Mouse (Mus musculus) cerebellum, adult 8-10 months (tissue): Measurements from ENCODE around the gene Nr4a1.

ENCODE experiments used
- DNase-seq: peaks from one replicate; pipeline ENCODE4 v3.0.0; 2022

Nr4a1 gene

GRCm38 (mm10) chr15:101233641-101234275 lies 20.3 kb upstream of the Nr4a1 start:
- no peak for DNase-seq

DNA sequence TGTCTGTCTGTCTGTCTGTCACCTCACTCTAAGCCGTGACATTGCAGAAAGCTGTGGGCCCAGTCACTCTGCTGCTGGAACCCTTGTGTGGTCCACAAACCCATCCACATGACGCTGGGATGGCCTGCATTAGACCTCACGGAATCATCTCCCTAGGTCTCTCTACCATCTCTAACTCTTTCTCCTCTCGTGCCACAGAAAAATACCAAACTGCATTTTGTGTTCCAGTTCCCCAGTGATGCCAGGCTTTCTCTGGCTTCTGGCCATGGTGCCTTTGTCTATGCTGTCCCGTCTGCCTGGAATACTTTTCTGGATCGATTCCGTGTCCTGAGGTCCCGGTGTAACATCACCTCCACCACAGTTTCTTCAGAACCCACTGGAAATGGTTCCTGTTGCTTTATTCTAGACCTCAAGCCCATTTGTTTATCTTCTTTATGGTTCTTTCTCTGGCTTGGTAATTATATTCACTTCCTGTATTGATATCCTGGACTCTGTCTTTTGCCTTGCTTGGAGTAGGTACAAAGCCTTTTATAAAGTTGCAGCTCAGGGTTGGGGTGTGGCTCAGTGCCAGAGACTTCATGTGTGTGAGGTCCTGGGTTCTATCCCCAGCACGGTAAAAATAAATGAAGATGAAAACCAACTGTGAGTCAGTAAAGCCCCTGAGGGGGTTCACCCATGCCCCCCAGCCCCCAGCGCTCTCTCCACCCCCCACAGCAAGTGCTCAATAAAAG lies 19.3 kb upstream of the Nr4a1 start:
- DNase-seq = no peak

DNA sequence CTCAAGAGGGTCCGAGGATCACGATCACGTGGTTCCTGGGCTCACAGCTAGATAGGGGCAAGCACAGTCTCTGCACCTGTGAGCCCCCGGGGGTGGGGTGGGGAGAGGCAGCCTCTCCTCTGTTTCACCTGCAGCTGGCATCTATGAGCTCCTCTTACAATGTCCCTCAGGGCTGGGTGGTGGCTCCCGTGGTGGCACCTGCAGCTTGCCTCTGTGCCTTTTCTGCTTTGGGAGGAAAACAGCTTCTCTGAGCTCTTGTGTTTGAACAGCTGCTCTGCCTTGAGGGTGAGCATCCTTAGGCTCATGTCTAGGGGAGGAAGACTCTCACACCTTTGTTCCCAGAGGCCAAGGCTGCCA lies 18.7 kb upstream of the Nr4a1 start:
- no peak for DNase-seq

- DNase-seq = no peak
These were observed 18.2 kb upstream of the Nr4a1 start for GRCm38 (mm10) chr15:101235728-101236327.

DNA sequence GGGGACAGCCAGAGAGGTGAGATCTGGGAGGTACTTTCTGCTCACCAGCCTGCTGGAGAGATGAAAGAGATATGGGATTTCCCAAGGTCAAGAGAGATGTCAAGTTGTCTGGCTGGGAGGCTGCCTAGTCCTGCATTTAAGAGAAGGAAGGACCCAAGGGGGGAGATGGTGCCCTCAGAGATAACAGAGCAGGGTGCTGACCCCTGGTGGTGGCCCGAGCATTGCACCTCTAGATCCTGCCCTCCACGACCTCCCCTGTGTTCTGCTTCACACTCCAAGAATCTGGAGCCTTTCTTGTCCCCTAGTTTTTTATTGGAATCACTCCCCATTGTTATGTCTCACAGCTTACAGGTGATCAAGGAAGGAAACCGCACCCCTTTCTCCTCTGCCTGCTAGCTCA lies 17.2 kb upstream of the Nr4a1 start:
- peak; percentile 58 for DNase-seq

- peak; percentile 66 for DNase-seq
These were observed 15.1 kb upstream of the Nr4a1 start for GRCm38 (mm10) chr15:101238885-101239511.

DNA sequence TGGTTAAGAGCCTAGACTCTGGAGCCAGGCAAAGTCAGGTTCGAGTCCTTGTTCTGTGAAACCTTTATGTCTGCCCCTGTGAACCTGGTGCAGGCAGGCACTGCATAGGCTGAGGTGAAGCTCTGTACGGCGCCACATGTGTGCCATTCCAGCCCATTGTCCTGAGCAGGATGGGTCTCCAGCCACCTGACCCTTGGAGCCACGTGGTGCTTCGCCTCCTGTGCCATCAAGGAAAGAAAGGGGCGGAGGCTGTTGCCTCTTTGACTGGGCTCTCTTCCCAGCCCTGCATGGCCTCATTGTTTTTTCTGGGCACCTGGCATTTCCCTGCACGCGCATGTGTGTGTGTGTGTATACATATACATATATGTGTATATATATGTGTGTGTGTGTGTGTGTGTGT lies 14.2 kb upstream of the Nr4a1 start:
- DNase-seq = no peak

GRCm38 (mm10) chr15:101240799-101241204 lies 13.3 kb upstream of the Nr4a1 start:
- DNase-seq = peak; percentile 91

DNA sequence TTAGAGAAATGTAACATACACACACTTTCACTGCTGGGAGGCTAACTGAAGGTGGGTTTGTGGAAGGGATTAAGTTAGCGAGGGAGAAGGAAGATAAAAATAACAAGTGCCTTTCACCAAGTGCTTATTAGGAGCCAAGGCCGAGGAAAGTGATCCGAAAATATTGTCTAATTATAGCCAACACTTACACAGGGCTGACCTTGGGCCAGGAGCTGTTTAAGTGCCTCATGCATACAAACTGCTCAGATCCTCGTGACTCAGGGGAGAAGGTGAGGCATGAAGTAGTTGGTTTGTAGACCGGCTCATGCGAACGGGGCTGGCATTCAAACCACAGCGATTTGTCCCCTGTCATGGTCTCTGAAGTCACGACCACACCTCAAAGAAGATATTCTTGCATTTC lies 12.8 kb upstream of the Nr4a1 start:
- DNase-seq = no peak

GRCm38 (mm10) chr15:101241853-101242252 lies 12.2 kb upstream of the Nr4a1 start:
- DNase-seq = no peak

DNA sequence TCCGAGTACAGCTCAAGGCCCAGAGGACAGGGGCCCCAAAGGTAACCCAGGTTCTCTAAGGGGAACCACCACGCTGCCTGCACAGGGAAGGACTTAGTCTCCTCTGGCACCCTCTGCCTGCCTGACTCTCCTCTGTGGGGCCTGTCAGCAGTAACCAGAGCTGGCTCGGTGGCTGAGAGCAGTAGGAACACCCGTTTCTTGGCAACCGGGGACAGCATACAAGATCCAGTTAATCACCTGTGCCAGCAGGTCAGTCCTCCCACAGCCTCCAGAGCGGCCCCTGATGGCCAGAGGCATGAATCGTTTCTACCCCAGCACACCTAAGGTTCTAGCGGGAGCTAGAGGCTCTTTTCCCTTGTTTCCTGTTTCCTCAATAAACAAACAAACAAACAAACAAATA lies 11.4 kb upstream of the Nr4a1 start:
- peak; percentile 77 for DNase-seq

GRCm38 (mm10) chr15:101244012-101244411 lies 10.1 kb upstream of the Nr4a1 start:
- no peak for DNase-seq

DNA sequence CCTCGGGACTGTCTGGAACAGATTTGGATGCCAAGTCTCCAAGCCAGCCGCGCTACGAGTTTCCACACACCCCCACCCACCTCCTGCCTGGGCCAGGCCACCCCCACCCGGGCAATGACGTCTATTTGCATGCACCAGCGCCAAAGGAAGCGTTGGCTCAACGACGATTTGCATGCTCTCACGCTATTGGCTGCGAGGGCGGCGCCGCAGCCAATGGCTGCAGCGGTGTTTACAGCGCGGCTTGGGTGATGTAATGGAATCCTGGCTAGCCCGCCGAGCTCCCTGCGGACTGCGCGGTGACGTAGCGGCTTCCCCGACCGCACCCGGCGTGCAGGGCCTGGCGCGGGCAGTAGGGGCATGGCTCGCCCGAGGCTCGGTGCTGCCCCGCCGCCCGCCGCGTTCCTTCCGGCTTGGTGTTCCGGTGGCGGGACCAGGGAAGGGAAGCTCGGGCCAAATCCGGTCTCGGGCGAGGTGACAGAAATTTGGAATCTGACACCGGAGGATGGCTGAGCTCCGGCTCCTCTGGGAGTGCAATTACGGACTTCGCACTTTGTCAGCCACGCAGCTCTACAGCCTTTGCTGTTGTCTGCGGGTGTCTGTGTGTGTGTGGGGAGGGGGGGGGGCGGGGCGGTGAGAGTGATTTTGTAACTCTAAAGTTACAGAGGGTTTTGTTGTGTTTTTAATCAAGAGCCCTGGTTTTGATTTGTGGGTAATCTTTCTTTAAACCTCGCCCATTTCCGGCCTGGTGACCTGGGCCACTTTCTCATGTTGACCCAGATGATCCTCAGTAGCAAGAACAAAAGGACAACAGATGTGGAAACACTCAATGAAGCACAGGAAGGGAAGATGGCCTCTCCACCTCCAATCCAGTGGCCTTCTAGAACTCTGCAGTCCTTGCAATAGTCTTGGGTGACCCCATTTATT lies 7.6 kb upstream of the Nr4a1 start:
- DNase-seq = peak; percentile 92

- DNase-seq = no peak
These were observed 6.9 kb upstream of the Nr4a1 start for GRCm38 (mm10) chr15:101247155-101247498.

GRCm38 (mm10) chr15:101248029-101248710 lies 5.9 kb upstream of the Nr4a1 start:
- no peak for DNase-seq

- no peak for DNase-seq
These were observed 3.8 kb upstream of the Nr4a1 start for GRCm38 (mm10) chr15:101250220-101250800.

GRCm38 (mm10) chr15:101251930-101252329 lies 2.1 kb upstream of the Nr4a1 start:
- no peak for DNase-seq

DNA sequence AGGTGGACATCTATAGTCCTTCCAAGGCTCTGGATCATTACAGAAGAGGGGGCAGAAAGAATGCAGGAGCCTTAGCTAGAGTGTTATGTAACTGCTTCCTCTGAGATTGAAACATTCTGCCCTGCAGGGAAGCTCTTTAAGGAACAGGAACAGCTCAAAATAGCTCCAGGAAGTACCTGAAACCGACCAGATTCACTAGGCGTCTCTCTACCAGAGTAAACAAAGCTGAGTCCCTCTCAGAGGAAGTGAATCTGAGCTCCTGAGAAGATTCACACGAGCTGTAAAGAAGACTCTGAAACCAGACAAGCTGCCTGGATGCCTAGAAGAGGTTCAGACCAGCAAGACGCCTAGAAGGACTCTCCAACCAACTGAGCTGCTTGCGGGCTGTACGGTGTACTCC lies 1.5 kb upstream of the Nr4a1 start:
- no peak for DNase-seq

- DNase-seq = no peak
These were observed 545 bp upstream of the Nr4a1 start for GRCm38 (mm10) chr15:101253563-101253885.

DNA sequence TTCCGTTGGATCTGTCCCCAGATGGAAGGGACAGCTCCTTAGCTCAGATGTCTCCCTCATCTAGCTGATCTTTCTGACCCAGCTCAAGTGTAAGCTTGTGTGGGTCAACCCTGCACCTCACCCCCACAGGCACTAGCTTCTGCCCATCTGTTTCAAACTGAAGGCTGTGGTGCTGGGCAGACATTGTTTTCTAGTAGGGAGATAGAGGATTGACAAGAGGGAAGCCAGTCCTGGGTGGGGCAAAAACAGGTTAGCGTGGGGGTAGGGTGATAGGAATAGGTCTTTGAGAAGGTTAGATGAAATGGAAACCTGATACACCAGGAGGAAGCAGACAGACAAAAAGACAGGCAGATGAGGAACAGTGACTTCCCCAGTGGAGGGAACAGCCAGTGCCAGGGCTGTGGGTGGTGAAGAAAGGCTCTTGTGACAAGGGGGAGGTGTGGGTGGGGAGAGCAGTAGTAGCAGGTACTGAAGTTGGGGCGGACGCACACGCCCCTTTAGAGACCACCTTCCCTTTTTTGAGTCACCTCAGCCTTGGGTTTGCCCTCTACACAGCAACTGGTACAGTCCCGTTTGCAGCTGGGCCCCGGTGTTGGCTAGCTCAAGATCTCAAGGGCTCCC lies 1.9 kb downstream of the Nr4a1 start:
- no peak for DNase-seq

DNA sequence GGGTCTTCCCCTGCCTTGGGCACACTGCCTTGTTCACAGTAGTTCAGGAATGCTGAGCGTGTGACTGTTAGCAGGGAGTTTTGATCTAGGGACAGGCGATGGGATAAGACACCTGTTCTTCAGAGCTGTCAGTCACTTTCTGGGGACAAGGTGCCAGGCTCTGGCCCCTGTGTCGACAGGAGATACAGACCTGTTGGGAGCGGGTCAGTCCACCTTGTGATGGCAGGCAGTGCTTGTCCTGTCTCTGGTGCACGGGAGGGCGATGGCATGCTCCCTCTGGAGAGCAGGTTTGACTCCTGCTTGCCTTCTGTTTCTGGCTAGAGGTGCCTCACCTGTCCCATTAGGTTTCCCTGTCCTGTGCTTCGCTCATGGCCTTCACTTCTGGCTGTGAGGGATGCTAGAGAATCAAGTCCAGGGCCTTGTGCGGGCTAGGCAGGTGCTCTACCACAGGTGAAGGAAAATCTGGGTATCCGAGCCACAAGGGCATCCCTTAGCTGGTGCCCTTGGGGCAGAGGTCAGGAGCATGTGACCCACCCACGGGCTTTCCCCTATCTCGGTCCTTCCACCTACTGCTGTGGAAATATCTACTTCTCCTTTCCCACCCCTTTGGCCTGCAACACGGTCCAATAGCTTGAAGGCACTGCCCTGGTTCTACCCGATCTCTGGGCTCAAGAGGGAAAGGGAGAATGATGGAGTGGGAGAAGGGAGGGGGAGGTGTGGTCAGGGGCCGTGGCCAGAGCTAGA lies 2.6 kb downstream of the Nr4a1 start:
- DNase-seq = no peak
